Mouse (Mus musculus): Measurements from ENCODE around the gene Mtmr10. TPM values are rescaled to one million over a fixed set of nuclear protein-coding genes. Genes with fewer than 3 reads are reported as not detected.

Gene Mtmr10
- polyA plus RNA-seq, 1 experiment from 2014 or later, result 14.3 TPM

- Histone ChIP-seq H3K4me2 (ENCODE audit: low read depth, low read length) (no peak overlapping the region), H3K27me3 (replicated peaks; ENCODE audit: control insufficient read depth, insufficient read depth, low read length) (no peaks in the 10 kb centered on the region), H3K9ac (ENCODE audit: low read depth, low read length) (no peak overlapping the region), H3K4me1 (ENCODE audit: control insufficient read depth, insufficient read depth, low read length) (no peaks in the 10 kb centered on the region), H3K4me3 (ENCODE audit: low read depth, low read length) (no peak overlapping the region), H3K36me3 (ENCODE audit: control insufficient read depth, insufficient read depth, low read length) (peaks cover 35% of the 10 kb centered on the region), H3K9me3 (ENCODE audit: control insufficient read depth, low read length) (no peaks in the 10 kb centered on the region), H3K27ac (replicated peaks; ENCODE audit: low read depth, low read length) (no peak overlapping the region)
- ATAC-seq (ENCODE audit: low read depth), result no peak
- DNase-seq (ENCODE audit: low spot score), result no peak
- WGBS, result 65% methylated on average over 2 of the region's 2 CpGs
Measured at GRCm38 (mm10) chr7:64310756-64311155, 23.3 kb downstream of the Mtmr10 start.

DNA sequence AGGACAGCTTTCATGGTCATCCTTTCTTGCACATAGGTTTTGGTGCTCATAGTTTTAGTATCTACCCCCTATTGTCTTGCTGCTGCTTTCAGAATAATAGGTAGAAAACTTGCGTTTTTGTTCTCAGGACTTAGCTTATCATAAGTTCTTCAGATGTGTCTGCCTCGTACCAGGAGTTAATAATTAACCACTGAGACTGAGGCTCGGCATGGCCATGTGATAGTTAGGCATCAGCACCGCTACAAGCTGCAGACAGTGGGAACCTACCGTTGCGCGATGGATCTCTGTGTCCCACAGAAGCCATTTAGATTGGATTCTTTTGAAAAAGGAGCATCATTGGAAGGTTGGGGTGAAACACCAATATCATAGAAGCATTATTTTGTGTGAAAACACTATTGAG is 25.4 kb downstream of the Mtmr10 start:
- no peak for ATAC-seq (ENCODE audit: low read depth)
- Histone ChIP-seq H3K4me2 (ENCODE audit: low read depth, low read length) (no peak overlapping the region), H3K27ac (replicated peaks; ENCODE audit: low read depth, low read length) (no peak overlapping the region), H3K9ac (ENCODE audit: low read depth, low read length) (no peak overlapping the region), H3K9me3 (ENCODE audit: control insufficient read depth, low read length) (no peaks in the 10 kb centered on the region), H3K36me3 (ENCODE audit: control insufficient read depth, insufficient read depth, low read length) (peaks cover 41% of the 10 kb centered on the region), H3K27me3 (replicated peaks; ENCODE audit: control insufficient read depth, insufficient read depth, low read length) (no peaks in the 10 kb centered on the region), H3K4me3 (ENCODE audit: low read depth, low read length) (no peak overlapping the region), H3K4me1 (ENCODE audit: control insufficient read depth, insufficient read depth, low read length) (no peaks in the 10 kb centered on the region)
- no peak for DNase-seq (ENCODE audit: low spot score)
- 92% methylated on average over 7 of the region's 7 CpGs for WGBS

- Histone ChIP-seq H3K9ac (ENCODE audit: low read depth, low read length) (no peak overlapping the region), H3K9me3 (ENCODE audit: control insufficient read depth, low read length) (no peaks in the 10 kb centered on the region), H3K27ac (replicated peaks; ENCODE audit: low read depth, low read length) (no peak overlapping the region), H3K4me2 (ENCODE audit: low read depth, low read length) (no peak overlapping the region), H3K27me3 (replicated peaks; ENCODE audit: control insufficient read depth, insufficient read depth, low read length) (no peaks in the 10 kb centered on the region), H3K4me1 (ENCODE audit: control insufficient read depth, insufficient read depth, low read length) (no peaks in the 10 kb centered on the region), H3K36me3 (ENCODE audit: control insufficient read depth, insufficient read depth, low read length) (peaks cover 55% of the 10 kb centered on the region), H3K4me3 (ENCODE audit: low read depth, low read length) (no peak overlapping the region)
- DNase-seq (ENCODE audit: low spot score) (no peak), ATAC-seq (ENCODE audit: low read depth) (no peak)
- 84% methylated on average over 5 of the region's 5 CpGs for WGBS
Measured at GRCm38 (mm10) chr7:64321125-64321524, 33.7 kb downstream of the Mtmr10 start.

- H3K4me2 ChIP-seq (ENCODE audit: low read depth, low read length), result no peak overlapping the region
- peaks cover 54% of the 10 kb centered on the region for H3K36me3 ChIP-seq (ENCODE audit: control insufficient read depth, insufficient read depth, low read length)
- H3K9ac ChIP-seq (ENCODE audit: low read depth, low read length), result no peak overlapping the region
- H3K9me3 ChIP-seq (ENCODE audit: control insufficient read depth, low read length), result no peaks in the 10 kb centered on the region
- ATAC-seq (ENCODE audit: low read depth), result no peak
- WGBS, result 62% methylated on average over 4 of the region's 4 CpGs
- H3K27me3 ChIP-seq (replicated peaks; ENCODE audit: control insufficient read depth, insufficient read depth, low read length), result no peaks in the 10 kb centered on the region
- no peaks in the 10 kb centered on the region for H3K4me1 ChIP-seq (ENCODE audit: control insufficient read depth, insufficient read depth, low read length)
- no peak overlapping the region for H3K4me3 ChIP-seq (ENCODE audit: low read depth, low read length)
- H3K27ac ChIP-seq (replicated peaks; ENCODE audit: low read depth, low read length), result no peak overlapping the region
- no peak for DNase-seq (ENCODE audit: low spot score)
Measured at GRCm38 (mm10) chr7:64321658-64322057, 34.2 kb downstream of the Mtmr10 start.

- WGBS, result 10% methylated on average over 1 of the region's 1 CpGs
- ATAC-seq (ENCODE audit: low read depth), result peak; percentile 60; the same call in 1 of the 2 replicates
- H3K36me3 ChIP-seq (ENCODE audit: control insufficient read depth, insufficient read depth, low read length), result peaks cover 44% of the 10 kb centered on the region
- no peak overlapping the region for H3K4me2 ChIP-seq (ENCODE audit: low read depth, low read length)
- H3K27ac ChIP-seq (replicated peaks; ENCODE audit: low read depth, low read length), result no peak overlapping the region
- no peak overlapping the region for H3K4me3 ChIP-seq (ENCODE audit: low read depth, low read length)
- H3K9ac ChIP-seq (ENCODE audit: low read depth, low read length), result no peak overlapping the region
- peak; percentile 68 for DNase-seq (ENCODE audit: low spot score)
- no peaks in the 10 kb centered on the region for H3K9me3 ChIP-seq (ENCODE audit: control insufficient read depth, low read length)
- H3K4me1 ChIP-seq (ENCODE audit: control insufficient read depth, insufficient read depth, low read length), result no peaks in the 10 kb centered on the region
- no peaks in the 10 kb centered on the region for H3K27me3 ChIP-seq (replicated peaks; ENCODE audit: control insufficient read depth, insufficient read depth, low read length)
Measured at GRCm38 (mm10) chr7:64326892-64327291, 39.4 kb downstream of the Mtmr10 start.

GRCm38 (mm10) chr7:64327486-64327885 is 40.0 kb downstream of the Mtmr10 start:
- Histone ChIP-seq H3K27me3 (replicated peaks; ENCODE audit: control insufficient read depth, insufficient read depth, low read length) (no peaks in the 10 kb centered on the region), H3K36me3 (ENCODE audit: control insufficient read depth, insufficient read depth, low read length) (peaks cover 40% of the 10 kb centered on the region), H3K4me2 (ENCODE audit: low read depth, low read length) (no peak overlapping the region), H3K9me3 (ENCODE audit: control insufficient read depth, low read length) (no peaks in the 10 kb centered on the region), H3K9ac (ENCODE audit: low read depth, low read length) (no peak overlapping the region), H3K4me1 (ENCODE audit: control insufficient read depth, insufficient read depth, low read length) (no peaks in the 10 kb centered on the region), H3K4me3 (ENCODE audit: low read depth, low read length) (no peak overlapping the region), H3K27ac (replicated peaks; ENCODE audit: low read depth, low read length) (no peak overlapping the region)
- ATAC-seq (ENCODE audit: low read depth) (no peak), DNase-seq (ENCODE audit: low spot score) (no peak)
- WGBS, result 88% methylated on average over 4 of the region's 4 CpGs

GRCm38 (mm10) chr7:64331309-64331708 is 43.9 kb downstream of the Mtmr10 start:
- Histone ChIP-seq H3K9ac (ENCODE audit: low read depth, low read length) (no peak overlapping the region), H3K4me2 (ENCODE audit: low read depth, low read length) (no peak overlapping the region), H3K27me3 (replicated peaks; ENCODE audit: control insufficient read depth, insufficient read depth, low read length) (no peaks in the 10 kb centered on the region), H3K36me3 (ENCODE audit: control insufficient read depth, insufficient read depth, low read length) (peaks cover 52% of the 10 kb centered on the region), H3K9me3 (ENCODE audit: control insufficient read depth, low read length) (no peaks in the 10 kb centered on the region), H3K4me3 (ENCODE audit: low read depth, low read length) (no peak overlapping the region), H3K27ac (replicated peaks; ENCODE audit: low read depth, low read length) (no peak overlapping the region), H3K4me1 (ENCODE audit: control insufficient read depth, insufficient read depth, low read length) (no peaks in the 10 kb centered on the region)
- DNase-seq (ENCODE audit: low spot score) (no peak), ATAC-seq (ENCODE audit: low read depth) (no peak)
- 89% methylated on average over 3 of the region's 3 CpGs for WGBS

- Histone ChIP-seq H3K4me3 (ENCODE audit: low read depth, low read length) (no peak overlapping the region), H3K9me3 (ENCODE audit: control insufficient read depth, low read length) (no peaks in the 10 kb centered on the region), H3K4me1 (ENCODE audit: control insufficient read depth, insufficient read depth, low read length) (no peaks in the 10 kb centered on the region), H3K27me3 (replicated peaks; ENCODE audit: control insufficient read depth, insufficient read depth, low read length) (no peaks in the 10 kb centered on the region), H3K27ac (replicated peaks; ENCODE audit: low read depth, low read length) (no peak overlapping the region), H3K36me3 (ENCODE audit: control insufficient read depth, insufficient read depth, low read length) (peaks cover 55% of the 10 kb centered on the region), H3K4me2 (ENCODE audit: low read depth, low read length) (no peak overlapping the region), H3K9ac (ENCODE audit: low read depth, low read length) (no peak overlapping the region)
- ATAC-seq (ENCODE audit: low read depth) (no peak), DNase-seq (ENCODE audit: low spot score) (no peak)
- WGBS, result 88% methylated on average over 1 of the region's 1 CpGs
Measured at GRCm38 (mm10) chr7:64332686-64333085, 45.2 kb downstream of the Mtmr10 start.

DNA sequence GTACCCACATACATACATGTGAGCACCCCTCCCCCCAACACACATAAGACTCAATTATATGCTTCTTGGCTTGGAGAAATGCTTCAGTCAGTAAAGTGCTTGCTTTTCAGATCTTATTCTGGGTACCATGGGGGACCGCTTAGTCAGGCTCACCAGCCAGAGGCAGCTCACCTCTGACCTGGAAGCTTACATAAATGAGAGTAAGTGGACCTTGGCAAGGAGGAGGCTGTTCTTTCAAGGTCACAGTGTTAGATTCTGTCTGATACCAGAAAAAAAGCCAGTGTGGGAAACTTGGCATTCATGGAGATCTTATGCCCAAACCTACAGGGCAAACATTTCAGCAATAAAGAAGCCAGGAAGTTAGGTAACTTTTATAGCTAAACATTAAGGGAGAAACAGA is 60.4 kb downstream of the Mtmr10 start:
- Histone ChIP-seq H3K4me3 (ENCODE audit: low read depth, low read length) (no peak overlapping the region), H3K9me3 (ENCODE audit: control insufficient read depth, low read length) (no peaks in the 10 kb centered on the region), H3K27ac (replicated peaks; ENCODE audit: low read depth, low read length) (no peak overlapping the region), H3K4me1 (ENCODE audit: control insufficient read depth, insufficient read depth, low read length) (no peaks in the 10 kb centered on the region), H3K9ac (ENCODE audit: low read depth, low read length) (no peak overlapping the region), H3K27me3 (replicated peaks; ENCODE audit: control insufficient read depth, insufficient read depth, low read length) (no peaks in the 10 kb centered on the region), H3K36me3 (ENCODE audit: control insufficient read depth, insufficient read depth, low read length) (peaks cover 57% of the 10 kb centered on the region), H3K4me2 (ENCODE audit: low read depth, low read length) (no peak overlapping the region)
- WGBS, result 94% methylated on average over 1 of the region's 1 CpGs
- no peak for DNase-seq (ENCODE audit: low spot score)
- ATAC-seq (ENCODE audit: low read depth), result no peak
